Mouse (Mus musculus) brain, embryonic 14.5 days (tissue): Measurements from ENCODE around the gene App. TPM values are rescaled to one million over a fixed set of nuclear protein-coding genes. Genes with fewer than 3 reads are reported as not detected.
A peak's percentile ranks its signal among the peaks of the same experiment; 100 is the strongest.

Experiments used
- DNase-seq: peaks from one replicate; pipeline ENCODE4 v3.0.0-alpha.2; 2011; ENCODE audit warnings: low read depth
- CTCF ChIP-seq: fragments of 200-500 bp; IDR thresholded peaks from 2 replicates; pipeline ENCODE4 v1.5.1; 2012; ENCODE audit warnings: inconsistent platforms, mild to moderate bottlenecking, moderate library complexity, borderline replicate concordance; ENCODE audit not compliant: insufficient read depth, insufficient read length; ENCODE audit errors: extremely low read depth
- POLR2A ChIP-seq: fragments of 200-500 bp; IDR thresholded peaks from 2 replicates; pipeline ENCODE4 v1.6.1; 2012; ENCODE audit warnings: mild to moderate bottlenecking, inconsistent platforms, borderline replicate concordance; ENCODE audit not compliant: poor library complexity, insufficient read depth, insufficient read length, severe bottlenecking; ENCODE audit errors: extremely low read depth
- polyA plus RNA-seq: library from polyadenylated mRNA; depleted of rRNA; stranded (reverse); fragments of >200 nt; gene quantifications from 2 replicates; pipeline ENCODE4 v1.2.3, GENCODE M21; 2012

Gene App
- polyA plus RNA-seq, 1 experiment, result 485 TPM

- DNase-seq, result no peak
Observed at GRCm38 (mm10) chr16:85112254-85112653, 61.3 kb downstream of the App start.

GRCm38 (mm10) chr16:85110428-85110827, 63.1 kb downstream of the App start:
- no peak for TF ChIP-seq CTCF
- TF ChIP-seq POLR2A, result no peak
- DNase-seq, result peak; percentile 95

More at GRCm38 (mm10) chr16:85112254-85112653, 61.3 kb downstream of the App start:
- TF ChIP-seq POLR2A (no peak), CTCF (no peak)

GRCm38 (mm10) chr16:85108486-85108885, 65.1 kb downstream of the App start:
- DNase-seq, result no peak
- TF ChIP-seq CTCF, result no peak
- no peak for TF ChIP-seq POLR2A

GRCm38 (mm10) chr16:85106644-85107323, 66.8 kb downstream of the App start:
- TF ChIP-seq POLR2A (no peak), CTCF (no peak)
- DNase-seq, result peak; percentile 86

GRCm38 (mm10) chr16:85105603-85106002, 68.0 kb downstream of the App start:
- no peak for DNase-seq
- TF ChIP-seq CTCF, result no peak
- TF ChIP-seq POLR2A, result no peak

- TF ChIP-seq POLR2A (no peak), CTCF (no peak)
- no peak for DNase-seq
Observed at GRCm38 (mm10) chr16:85103116-85103787, 70.3 kb downstream of the App start.

GRCm38 (mm10) chr16:85101544-85101943, 72.0 kb downstream of the App start:
- DNase-seq, result no peak
- TF ChIP-seq CTCF, result no peak
- no peak for TF ChIP-seq POLR2A

GRCm38 (mm10) chr16:85100806-85101205, 72.8 kb downstream of the App start:
- no peak for DNase-seq
- no peak for TF ChIP-seq CTCF
- TF ChIP-seq POLR2A, result no peak

- no peak for DNase-seq
- no peak for TF ChIP-seq POLR2A
- no peak for TF ChIP-seq CTCF
Observed at GRCm38 (mm10) chr16:85099487-85099886, 74.1 kb downstream of the App start.

- TF ChIP-seq POLR2A, result no peak
- no peak for TF ChIP-seq CTCF
- DNase-seq, result no peak
Observed at GRCm38 (mm10) chr16:85099044-85099443, 74.5 kb downstream of the App start.

- DNase-seq, result peak; percentile 77
Observed at GRCm38 (mm10) chr16:85096396-85096795, 77.2 kb downstream of the App start.

GRCm38 (mm10) chr16:85095923-85096322, 77.6 kb downstream of the App start:
- TF ChIP-seq POLR2A (no peak), CTCF (no peak)
- no peak for DNase-seq

More at GRCm38 (mm10) chr16:85096396-85096795, 77.2 kb downstream of the App start:
- no peak for TF ChIP-seq CTCF
- TF ChIP-seq POLR2A, result no peak
